Mouse (Mus musculus) kidney, embryonic 15.5 days (tissue): ENCODE measurements around the gene Foxp1. TPM values are rescaled to one million over a fixed set of nuclear protein-coding genes. Genes with fewer than 3 reads are reported as not detected.

Experiments used
- ATAC-seq: fragments of 200-750 bp; cut with Nextera tagmentation; replicated peaks from 2 replicates; pipeline ENCODE4 v1.8.0; 2017; ENCODE audit warnings: moderate TSS enrichment; ENCODE audit not compliant: low FRiP score
- H3K27ac ChIP-seq: fragments of 300-500 bp; sonication (generic); 2 replicates; pipeline ENCODE4 v1.5.1; 2015; ENCODE audit warnings: mild to moderate bottlenecking, inconsistent platforms
- H3K27me3 ChIP-seq: fragments of 300-500 bp; sonication (generic); 2 replicates; pipeline ENCODE4 v1.6.1; 2015; ENCODE audit warnings: inconsistent platforms
- H3K36me3 ChIP-seq: fragments of 300-500 bp; sonication (generic); 2 replicates; pipeline ENCODE4 v1.6.1; 2015; ENCODE audit warnings: inconsistent platforms
- H3K4me1 ChIP-seq: fragments of 300-500 bp; sonication (generic); 2 replicates; pipeline ENCODE4 v1.6.1; 2015; ENCODE audit warnings: inconsistent platforms
- H3K4me2 ChIP-seq: fragments of 300-500 bp; sonication (generic); 2 replicates; pipeline ENCODE4 v1.6.1; 2015; ENCODE audit warnings: moderate library complexity, mild to moderate bottlenecking, inconsistent platforms
- H3K4me3 ChIP-seq: fragments of 300-500 bp; sonication (generic); replicated peaks from 2 replicates; pipeline ENCODE4 v1.5.1; 2015; ENCODE audit warnings: mild to moderate bottlenecking, inconsistent platforms
- H3K9ac ChIP-seq: fragments of 300-500 bp; sonication (generic); 2 replicates; pipeline ENCODE4 v1.6.1; 2015; ENCODE audit warnings: mild to moderate bottlenecking, inconsistent platforms
- H3K9me3 ChIP-seq: fragments of 300-500 bp; sonication (generic); replicated peaks from 2 replicates; pipeline ENCODE4 v1.6.1; 2016; ENCODE audit warnings: inconsistent platforms
- WGBS: fragments of 180-500 bp; shearing (Covaris S2); methylation state at CpG from one replicate; pipeline ENCODE4 v1.1.7; 2015; ENCODE audit warnings: mixed read lengths; 5-methylcytosine and 5-hydroxymethylcytosine counted together
- polyA plus RNA-seq: library from polyadenylated mRNA; unstranded; fragments of >200 nt; fragmentation: Nextera tagmentation; extraction: Ambion mirVana; gene quantifications from 2 replicates; pipeline ENCODE4 v1.2.1, GENCODE M21; 2015

Foxp1 gene
- polyA plus RNA-seq, 1 experiment from 2014 or later, result 50.2 TPM

DNA sequence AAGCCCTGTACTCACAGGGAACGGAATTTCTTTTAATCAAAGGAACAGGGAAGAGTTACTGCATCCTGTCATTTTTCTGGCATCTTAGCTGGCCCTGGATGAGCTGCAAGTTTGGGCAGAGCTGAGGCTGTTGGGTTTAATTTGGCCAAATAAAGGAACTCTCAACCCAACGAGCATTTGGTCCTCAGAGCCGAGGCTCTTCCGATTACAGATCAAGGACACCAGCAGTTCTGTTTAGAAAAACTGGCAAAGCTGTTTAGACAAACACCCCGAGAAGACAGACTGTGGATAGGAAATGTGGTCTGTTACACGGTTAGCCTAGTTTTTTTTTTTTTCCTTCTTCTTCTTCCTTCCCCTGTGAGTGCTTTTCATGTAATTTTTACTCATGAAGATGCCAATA, 158.0 kb downstream of the Foxp1 start:
- no peak for ATAC-seq
- WGBS, result 39% methylated on average over 6 of the region's 6 CpGs
- H3K27ac ChIP-seq, result no peak overlapping the region
- H3K4me1 ChIP-seq, result 0 out of 2 replicates have a peak, but pooled peaks cover 4% of the 10 kb centered on the region
- H3K4me2 ChIP-seq, result no peak overlapping the region
- no peaks in the 10 kb centered on the region for H3K27me3 ChIP-seq
- H3K4me3 ChIP-seq, result no peak overlapping the region
- H3K9me3 ChIP-seq, result no peaks in the 10 kb centered on the region
- H3K36me3 ChIP-seq, result no peaks in the 10 kb centered on the region
- no peak overlapping the region for H3K9ac ChIP-seq

DNA sequence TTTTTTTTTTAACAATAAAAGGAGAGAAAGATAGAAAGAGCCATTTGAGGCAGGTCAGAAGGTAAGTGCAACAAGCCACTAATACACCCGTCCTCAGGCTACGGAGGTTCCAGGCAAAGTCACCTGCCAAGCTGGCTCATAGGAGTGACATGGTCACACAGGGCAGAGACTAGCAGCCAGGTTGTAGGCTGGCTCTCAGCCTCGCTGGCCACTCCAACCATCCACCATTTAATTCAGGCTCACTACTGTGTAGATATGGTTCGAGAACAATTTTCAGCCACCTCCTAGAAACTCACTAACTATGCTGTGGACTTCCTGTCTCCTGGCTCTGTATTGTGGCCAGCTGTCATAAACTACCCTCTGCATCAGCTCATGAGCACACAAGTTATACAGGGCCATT, 161.9 kb downstream of the Foxp1 start:
- 0 out of 2 replicates have a peak overlapping the region, but pooled peaks have one; percentile 33 for H3K27ac ChIP-seq
- H3K9ac ChIP-seq, result no peak overlapping the region
- H3K4me1 ChIP-seq, result 0 out of 2 replicates have a peak, but pooled peaks cover 2% of the 10 kb centered on the region
- no peak overlapping the region for H3K4me3 ChIP-seq
- no peaks in the 10 kb centered on the region for H3K9me3 ChIP-seq
- no peaks in the 10 kb centered on the region for H3K36me3 ChIP-seq
- 80% methylated on average over 4 of the region's 4 CpGs for WGBS
- H3K4me2 ChIP-seq, result no peak overlapping the region
- H3K27me3 ChIP-seq, result no peaks in the 10 kb centered on the region
- ATAC-seq, result no peak

DNA sequence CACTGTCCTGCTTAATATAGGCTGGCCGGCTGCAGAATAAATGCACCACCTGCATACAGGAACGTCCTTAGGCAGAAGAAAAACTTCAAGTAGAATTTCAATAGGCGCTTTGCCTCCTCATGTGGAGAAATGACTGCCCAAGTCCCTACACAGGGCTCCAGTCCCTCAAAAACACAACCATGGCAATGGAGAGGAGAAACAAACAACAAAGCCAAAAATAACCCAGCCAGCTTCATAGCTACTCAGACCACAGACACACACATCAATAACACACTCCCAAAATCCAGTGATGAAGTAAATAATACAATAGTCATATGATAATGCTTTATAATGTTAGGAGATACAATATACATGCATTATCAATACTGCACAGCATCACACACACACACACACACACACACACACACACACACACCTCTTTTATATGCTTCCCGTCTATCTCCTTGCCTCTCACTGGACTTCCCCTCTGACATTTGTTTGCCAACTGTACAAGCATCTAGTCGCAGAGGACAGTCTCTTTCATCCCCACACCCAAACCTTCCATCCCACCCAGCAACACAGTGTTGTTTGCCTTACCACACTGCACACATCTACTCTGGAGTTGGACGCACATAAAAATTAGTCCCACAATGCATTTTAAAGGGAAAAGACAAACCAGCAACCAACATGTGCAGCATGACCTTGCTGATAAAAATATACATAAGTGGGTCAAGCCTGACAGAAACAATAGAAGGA, 162.6 kb downstream of the Foxp1 start:
- Histone ChIP-seq H3K4me1 (0 out of 2 replicates have a peak, but pooled peaks cover 2% of the 10 kb centered on the region), H3K27me3 (no peaks in the 10 kb centered on the region), H3K36me3 (no peaks in the 10 kb centered on the region), H3K9ac (no peak overlapping the region), H3K9me3 (no peaks in the 10 kb centered on the region), H3K4me3 (no peak overlapping the region), H3K27ac (no peak overlapping the region), H3K4me2 (no peak overlapping the region)
- ATAC-seq, result no peak
- WGBS, result 71% methylated on average over 6 of the region's 6 CpGs

DNA sequence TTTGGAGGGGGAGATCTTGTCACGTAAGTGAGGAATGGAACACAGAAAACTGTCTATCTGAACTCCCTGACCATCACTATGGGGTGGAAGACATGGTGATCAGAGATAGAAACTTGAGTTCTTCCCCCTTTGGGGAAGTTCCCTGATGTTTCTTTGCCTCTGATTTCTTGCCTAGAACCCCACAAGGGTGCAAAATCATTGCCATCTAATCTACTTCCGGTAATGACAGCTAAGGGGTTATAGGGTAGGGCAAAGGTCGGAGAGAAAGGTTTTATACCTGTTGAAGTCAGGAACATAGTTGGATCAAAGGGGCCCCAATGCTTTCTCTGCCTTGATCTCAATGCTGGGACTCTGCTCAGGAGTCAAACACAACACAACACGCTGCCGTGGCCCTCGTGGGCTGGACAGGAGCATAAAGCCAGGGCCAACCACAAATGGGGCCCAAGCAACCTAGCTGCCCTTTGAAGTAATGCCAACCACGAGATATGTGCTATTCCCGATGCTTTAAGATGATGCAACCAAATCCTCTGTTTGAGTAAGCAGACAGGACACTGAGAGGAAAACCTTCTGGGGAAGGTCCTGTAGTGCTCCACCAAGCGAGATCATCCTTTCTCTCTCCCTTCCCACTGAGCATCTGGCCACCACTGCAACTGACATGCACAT, 163.4 kb downstream of the Foxp1 start:
- no peak for ATAC-seq
- Histone ChIP-seq H3K27ac (no peak overlapping the region), H3K4me2 (no peak overlapping the region), H3K27me3 (no peaks in the 10 kb centered on the region), H3K4me3 (no peak overlapping the region), H3K4me1 (0 out of 2 replicates have a peak, but pooled peaks cover 2% of the 10 kb centered on the region), H3K9me3 (no peaks in the 10 kb centered on the region), H3K9ac (no peak overlapping the region), H3K36me3 (no peaks in the 10 kb centered on the region)
- 79% methylated on average over 9 of the region's 9 CpGs for WGBS

DNA sequence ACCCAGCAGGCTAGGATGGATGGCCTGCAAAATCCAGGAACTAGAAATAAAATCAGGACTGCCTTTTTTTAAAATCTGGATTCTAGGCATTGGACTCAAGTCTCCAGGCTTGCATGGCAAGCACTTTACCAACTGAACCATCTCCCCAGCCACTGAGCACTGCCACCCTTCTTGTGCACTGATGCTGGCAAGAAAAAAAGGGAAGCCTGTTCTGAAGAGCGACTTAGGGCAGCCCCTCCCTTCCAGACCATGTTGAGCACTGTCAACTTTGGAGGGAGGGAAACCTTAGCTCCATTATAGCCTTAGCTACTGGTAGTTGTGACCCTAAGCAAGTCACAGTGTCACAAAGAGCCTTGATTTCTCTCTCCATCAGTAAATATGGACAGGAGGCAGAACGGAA, 164.6 kb downstream of the Foxp1 start:
- 83% methylated on average over 2 of the region's 2 CpGs for WGBS
- no peak overlapping the region for H3K4me2 ChIP-seq
- ATAC-seq, result no peak
- no peaks in the 10 kb centered on the region for H3K36me3 ChIP-seq
- no peaks in the 10 kb centered on the region for H3K27me3 ChIP-seq
- H3K27ac ChIP-seq, result no peak overlapping the region
- H3K9ac ChIP-seq, result no peak overlapping the region
- H3K4me3 ChIP-seq, result no peak overlapping the region
- 0 out of 2 replicates have a peak, but pooled peaks cover 2% of the 10 kb centered on the region for H3K4me1 ChIP-seq
- H3K9me3 ChIP-seq, result no peaks in the 10 kb centered on the region

DNA sequence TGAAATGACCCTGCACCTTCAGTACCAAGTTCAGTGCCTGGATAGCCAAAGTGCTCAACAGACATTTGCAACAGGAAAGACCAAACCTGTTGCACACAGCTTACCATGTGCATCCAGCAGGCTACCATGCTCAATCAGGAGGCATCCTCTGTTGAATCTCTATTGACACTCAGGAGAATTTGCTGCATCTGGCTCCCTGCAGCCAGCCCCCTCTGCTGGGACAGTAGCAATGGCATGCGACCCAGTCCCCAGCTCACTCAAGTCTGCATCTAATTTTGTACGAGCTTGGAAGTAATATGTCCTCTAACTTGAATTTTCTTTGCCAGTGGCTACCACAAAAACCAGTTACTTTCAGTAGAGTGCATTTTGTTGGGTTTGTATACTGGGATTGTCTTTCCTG, 168.2 kb downstream of the Foxp1 start:
- 80% methylated on average over 2 of the region's 2 CpGs for WGBS
- Histone ChIP-seq H3K9me3 (no peaks in the 10 kb centered on the region), H3K4me2 (no peak overlapping the region), H3K9ac (no peak overlapping the region), H3K27ac (no peak overlapping the region), H3K4me1 (peaks cover 6% of the 10 kb centered on the region; the same call in 1 of the 2 replicates), H3K4me3 (no peak overlapping the region), H3K27me3 (no peaks in the 10 kb centered on the region; the same call in 1 of the 2 replicates), H3K36me3 (no peaks in the 10 kb centered on the region)
- no peak for ATAC-seq

DNA sequence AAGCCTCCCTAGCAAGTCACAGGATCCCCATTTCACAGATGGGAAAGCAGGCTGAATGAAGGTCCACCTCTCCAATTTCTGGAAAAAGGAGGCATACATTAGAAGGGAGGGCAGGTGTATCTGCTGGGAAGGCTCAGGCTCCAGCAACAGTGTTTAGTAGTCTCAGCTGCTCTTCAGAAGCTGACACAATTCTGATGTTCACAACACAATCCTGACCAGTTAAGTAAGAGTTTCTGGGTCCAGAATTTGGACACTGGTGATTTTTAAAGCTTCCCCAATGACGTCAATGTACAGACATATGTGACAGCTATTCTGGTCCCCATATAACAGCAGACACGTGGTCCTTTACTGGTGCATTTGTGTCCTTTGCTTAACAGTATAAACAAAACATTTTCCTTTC, 169.1 kb downstream of the Foxp1 start:
- Histone ChIP-seq H3K4me2 (no peak overlapping the region), H3K27me3 (no peaks in the 10 kb centered on the region; the same call in 1 of the 2 replicates)

DNA sequence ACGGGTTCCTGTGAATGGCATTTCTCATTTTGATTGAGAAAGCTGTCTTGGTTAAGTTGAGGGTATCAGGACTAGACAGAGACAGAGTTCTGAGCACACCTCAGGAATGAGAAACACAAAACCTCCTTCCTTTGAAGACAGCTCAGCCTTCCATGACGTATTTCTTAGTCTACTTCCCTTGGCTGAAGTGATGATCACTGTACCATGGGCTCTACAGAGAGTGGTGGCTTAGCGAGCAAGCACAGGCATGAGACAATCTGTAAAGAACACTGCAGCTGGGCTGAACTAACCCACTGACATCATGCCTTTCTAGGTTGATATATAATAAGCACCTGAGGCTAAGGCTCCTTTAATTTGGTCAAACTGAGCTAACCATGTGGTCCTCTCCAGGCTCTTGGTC, 172.0 kb downstream of the Foxp1 start:
- no peaks in the 10 kb centered on the region; the same call in 1 of the 2 replicates for H3K27me3 ChIP-seq
- H3K4me3 ChIP-seq, result no peak overlapping the region
- WGBS, result 50% methylated on average over 3 of the region's 3 CpGs
- no peaks in the 10 kb centered on the region for H3K36me3 ChIP-seq
- H3K4me1 ChIP-seq, result peaks cover 4% of the 10 kb centered on the region; the same call in 1 of the 2 replicates
- no peak overlapping the region for H3K9ac ChIP-seq
- H3K9me3 ChIP-seq, result no peaks in the 10 kb centered on the region
- 0 out of 2 replicates have a peak, but pooled peaks have one; percentile 22 for ATAC-seq
- no peak overlapping the region for H3K4me2 ChIP-seq
- no peak overlapping the region for H3K27ac ChIP-seq

More for the DNA sequence above, 169.1 kb downstream of the Foxp1 start:
- no peaks in the 10 kb centered on the region for H3K9me3 ChIP-seq
- H3K27ac ChIP-seq, result no peak overlapping the region
- no peak for ATAC-seq
- H3K4me1 ChIP-seq, result peaks cover 4% of the 10 kb centered on the region; the same call in 1 of the 2 replicates
- no peak overlapping the region for H3K9ac ChIP-seq
- H3K36me3 ChIP-seq, result no peaks in the 10 kb centered on the region
- no peak overlapping the region for H3K4me3 ChIP-seq
- WGBS, result 71% methylated on average over 2 of the region's 2 CpGs

DNA sequence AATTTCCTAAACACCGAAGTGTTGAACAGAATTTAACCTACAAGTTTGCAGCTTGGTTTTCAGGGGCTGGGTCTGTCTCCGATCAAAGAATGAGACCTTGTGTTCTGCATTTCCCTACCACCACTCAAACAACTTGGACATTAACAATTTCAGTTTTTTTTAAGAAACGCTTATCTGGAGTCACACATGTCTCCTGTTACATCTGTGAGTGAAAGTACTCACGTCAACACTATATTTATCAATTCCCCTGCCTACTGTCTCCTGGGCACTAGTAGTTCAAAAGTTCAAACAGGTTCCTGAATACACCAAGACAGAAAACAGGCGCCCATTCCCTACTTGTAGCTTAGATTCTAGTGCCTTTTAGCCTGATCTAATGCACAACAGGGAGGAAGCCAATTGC, 172.4 kb downstream of the Foxp1 start:
- no peak for ATAC-seq
- no peak overlapping the region for H3K27ac ChIP-seq
- H3K4me2 ChIP-seq, result no peak overlapping the region
- H3K4me3 ChIP-seq, result no peak overlapping the region
- H3K9me3 ChIP-seq, result no peaks in the 10 kb centered on the region
- WGBS, result 72% methylated on average over 5 of the region's 5 CpGs
- no peak overlapping the region for H3K9ac ChIP-seq
- H3K27me3 ChIP-seq, result no peaks in the 10 kb centered on the region; the same call in 1 of the 2 replicates
- peaks cover 4% of the 10 kb centered on the region; the same call in 1 of the 2 replicates for H3K4me1 ChIP-seq
- no peaks in the 10 kb centered on the region for H3K36me3 ChIP-seq

DNA sequence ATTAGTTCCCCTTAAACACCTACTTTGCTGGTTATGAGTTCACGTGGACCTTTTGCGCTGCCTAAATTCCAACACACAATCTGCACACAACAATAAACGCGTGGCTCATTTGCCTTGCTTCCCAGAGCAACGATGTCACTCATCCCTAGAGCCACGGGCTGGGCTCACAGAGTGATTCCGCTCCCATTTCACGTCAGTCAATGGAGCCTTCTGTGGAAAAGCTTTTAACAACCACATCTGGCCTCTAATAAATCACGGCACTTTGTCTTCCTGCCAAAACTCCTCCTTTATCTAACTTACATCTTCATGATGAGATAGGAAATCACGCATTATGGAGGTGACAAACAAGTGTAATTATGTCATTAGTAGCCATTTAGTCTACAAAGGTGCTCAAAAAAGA, 174.7 kb downstream of the Foxp1 start:
- Histone ChIP-seq H3K4me1 (peaks cover 4% of the 10 kb centered on the region; the same call in 1 of the 2 replicates), H3K9ac (no peak overlapping the region), H3K27ac (no peak overlapping the region), H3K9me3 (no peaks in the 10 kb centered on the region), H3K4me3 (no peak overlapping the region), H3K36me3 (no peaks in the 10 kb centered on the region), H3K27me3 (no peaks in the 10 kb centered on the region; the same call in 1 of the 2 replicates), H3K4me2 (no peak overlapping the region)
- ATAC-seq, result no peak
- 39% methylated on average over 10 of the region's 10 CpGs for WGBS

DNA sequence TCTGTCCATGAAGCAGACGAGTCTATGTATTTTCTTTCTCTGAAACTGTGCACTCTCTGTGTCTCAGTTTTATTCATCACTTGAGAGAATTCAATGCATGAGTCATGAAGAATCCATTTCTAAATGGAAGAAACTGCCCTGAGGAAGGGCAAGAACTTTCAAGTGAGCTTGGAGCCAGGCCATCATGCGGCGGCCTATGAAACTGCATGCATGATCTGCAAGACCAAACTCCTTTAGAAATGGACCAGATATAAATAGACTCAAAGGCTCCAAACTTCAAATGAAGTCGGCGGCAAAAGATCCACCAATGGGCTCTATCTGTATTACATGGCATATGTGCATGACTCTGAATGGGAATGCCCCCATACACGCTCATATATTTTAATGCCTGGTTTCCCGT, 177.6 kb downstream of the Foxp1 start:
- no peak overlapping the region for H3K9ac ChIP-seq
- no peak for ATAC-seq
- no peaks in the 10 kb centered on the region for H3K9me3 ChIP-seq
- H3K4me3 ChIP-seq, result no peak overlapping the region
- H3K27me3 ChIP-seq, result no peaks in the 10 kb centered on the region; the same call in 1 of the 2 replicates
- no peaks in the 10 kb centered on the region for H3K36me3 ChIP-seq
- no peak overlapping the region for H3K4me2 ChIP-seq
- WGBS, result 95% methylated on average over 7 of the region's 7 CpGs
- no peak overlapping the region for H3K27ac ChIP-seq
- no peaks in the 10 kb centered on the region for H3K4me1 ChIP-seq

DNA sequence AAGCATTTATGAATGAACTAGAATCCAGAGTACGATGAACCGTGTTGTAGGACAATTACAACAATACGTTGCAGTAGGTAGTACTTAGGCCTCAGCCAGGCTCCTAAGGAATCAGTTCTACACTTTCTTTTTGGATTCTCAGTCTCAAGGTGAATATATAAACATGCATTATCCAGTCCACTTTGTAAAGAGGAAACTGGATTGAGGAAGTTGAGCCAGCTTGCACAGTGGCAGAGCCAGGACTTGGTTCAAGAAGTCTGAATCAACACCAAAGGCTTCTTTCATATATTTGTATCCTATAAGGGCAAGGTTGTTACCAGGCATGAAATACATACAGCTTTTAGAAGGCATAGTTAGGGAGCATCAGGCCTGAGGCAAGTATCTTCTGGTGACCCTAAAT, 178.2 kb downstream of the Foxp1 start:
- Histone ChIP-seq H3K4me1 (peaks cover 3% of the 10 kb centered on the region; the same call in 1 of the 2 replicates), H3K4me3 (no peak overlapping the region), H3K27me3 (no peaks in the 10 kb centered on the region), H3K4me2 (no peak overlapping the region), H3K9ac (no peak overlapping the region), H3K36me3 (no peaks in the 10 kb centered on the region), H3K27ac (no peak overlapping the region), H3K9me3 (no peaks in the 10 kb centered on the region)
- 91% methylated on average over 3 of the region's 3 CpGs for WGBS
- ATAC-seq, result no peak
